Mouse (Mus musculus): ENCODE measurements around the gene Olfr1396. TPM values are rescaled to one million over a fixed set of nuclear protein-coding genes. Genes with fewer than 3 reads are reported as not detected.
"Not testable (repeated sequence)": the region's sequence is repeated elsewhere in the genome, so short reads cannot be mapped to it uniquely, and the experiment has no call there.

Gene Olfr1396
- polyA plus RNA-seq, 1 experiment from 2014 or later = not detected

DNA sequence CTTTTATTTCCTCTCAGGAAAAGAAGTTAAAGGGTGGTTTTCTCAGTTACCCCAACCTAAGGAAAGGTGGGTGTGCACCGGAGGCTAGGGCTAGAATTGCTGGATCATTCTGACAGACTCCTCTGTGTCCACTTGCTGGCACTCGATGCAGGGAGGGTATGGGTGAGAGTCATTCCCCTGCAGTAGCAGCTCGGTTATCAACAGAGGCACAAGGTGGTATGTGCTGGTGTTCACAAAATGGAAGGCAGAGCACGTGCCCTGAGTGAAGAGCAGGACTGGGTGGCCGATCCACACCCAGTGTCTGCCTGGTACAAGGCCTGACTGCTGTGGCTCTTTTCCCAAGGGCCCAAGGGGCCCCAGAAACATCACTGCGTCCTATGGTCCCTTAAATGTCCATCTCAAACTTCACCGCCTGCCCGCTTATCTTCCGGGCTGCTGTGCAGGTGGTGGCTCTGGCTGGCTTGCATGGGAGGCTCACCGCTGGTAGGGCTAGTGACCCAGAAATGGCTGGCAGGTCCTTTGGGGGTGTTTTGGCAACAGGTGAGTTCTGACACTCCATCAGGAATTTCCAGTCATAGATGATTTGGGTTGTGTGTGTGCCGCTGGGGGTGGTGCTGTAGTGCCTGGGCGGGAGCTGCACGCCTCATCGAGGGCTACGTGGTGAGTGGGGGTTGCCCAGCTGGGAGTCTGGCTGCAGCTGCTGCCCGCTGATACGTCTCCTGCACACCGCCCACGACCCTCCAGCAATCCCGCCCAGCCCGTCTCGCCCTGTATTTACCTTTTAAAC lies 26.7 kb downstream of the Olfr1396 start:
- Histone ChIP-seq H3K27ac (no peak overlapping the region), H3K4me3 (no peak overlapping the region), H3K9me3 (replicated peaks) (no peaks in the 10 kb centered on the region), H3K9ac (no peak overlapping the region), H3K27me3 (no peaks in the 10 kb centered on the region), H3K36me3 (no peaks in the 10 kb centered on the region), H3K4me2 (replicated peaks) (peak overlapping the region; percentile 18), H3K4me1 (peaks cover 4% of the 10 kb centered on the region)
- no peak for ATAC-seq (ENCODE audit: low FRiP score)
- 36% methylated on average over 22 of the region's 22 CpGs for WGBS

DNA sequence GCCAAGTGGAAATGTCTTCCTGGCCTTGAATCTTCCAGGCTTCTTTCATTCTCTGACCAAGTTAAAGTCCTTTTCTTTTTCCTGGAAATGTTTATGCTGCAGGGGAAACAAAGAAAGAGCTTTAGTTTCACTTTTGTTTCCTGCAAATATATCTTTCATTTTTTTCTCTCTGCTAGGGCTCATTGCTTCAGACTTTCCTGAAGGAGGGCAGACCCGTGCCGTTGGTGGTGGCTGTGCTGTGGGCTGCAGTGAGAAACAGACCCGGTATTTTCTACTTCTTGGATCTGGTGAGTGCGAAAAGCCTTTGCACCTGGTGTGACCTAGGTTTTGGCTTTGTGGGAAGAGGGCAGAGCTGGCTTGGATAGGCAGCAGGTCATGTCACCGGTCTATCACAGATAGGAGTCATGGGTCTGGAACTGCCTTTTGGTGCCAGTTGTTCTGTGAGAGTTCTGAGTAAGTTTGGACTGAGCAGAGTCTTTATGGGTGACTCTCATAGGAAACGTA lies 27.8 kb downstream of the Olfr1396 start:
- Histone ChIP-seq H3K36me3 (no peaks in the 10 kb centered on the region), H3K4me2 (replicated peaks) (no peak overlapping the region), H3K27me3 (no peaks in the 10 kb centered on the region), H3K4me3 (no peak overlapping the region), H3K9ac (no peak overlapping the region), H3K4me1 (peaks cover 4% of the 10 kb centered on the region), H3K27ac (no peak overlapping the region), H3K9me3 (replicated peaks) (no peaks in the 10 kb centered on the region)
- ATAC-seq (ENCODE audit: low FRiP score) = no peak
- WGBS = 87% methylated on average over 6 of the region's 6 CpGs

DNA sequence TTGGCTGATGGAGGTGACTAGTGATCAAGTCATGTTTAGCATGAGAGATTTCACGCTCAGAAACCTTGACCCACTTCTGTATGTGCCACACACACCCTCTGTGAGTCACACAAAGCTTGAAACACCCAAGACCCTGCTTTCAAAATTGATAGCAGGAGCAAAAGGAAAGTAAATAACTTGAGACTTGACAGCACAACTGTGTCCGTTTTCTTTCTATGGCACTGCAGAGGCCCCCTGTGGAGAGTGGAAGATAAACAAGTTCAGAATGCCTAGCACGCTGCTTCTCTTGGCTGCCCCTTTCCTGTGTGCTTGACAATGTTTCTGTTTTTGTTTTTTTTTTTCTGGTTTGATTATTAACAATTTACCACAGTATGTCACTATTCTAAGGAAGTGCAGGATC lies 29.8 kb downstream of the Olfr1396 start:
- Histone ChIP-seq H3K4me3 (no peak overlapping the region), H3K9me3 (replicated peaks) (no peaks in the 10 kb centered on the region), H3K4me1 (peaks cover 4% of the 10 kb centered on the region), H3K27me3 (no peaks in the 10 kb centered on the region), H3K36me3 (no peaks in the 10 kb centered on the region), H3K9ac (no peak overlapping the region), H3K27ac (no peak overlapping the region), H3K4me2 (replicated peaks) (no peak overlapping the region)
- WGBS = 41% methylated on average over 3 of the region's 3 CpGs
- no peak for ATAC-seq (ENCODE audit: low FRiP score)

DNA sequence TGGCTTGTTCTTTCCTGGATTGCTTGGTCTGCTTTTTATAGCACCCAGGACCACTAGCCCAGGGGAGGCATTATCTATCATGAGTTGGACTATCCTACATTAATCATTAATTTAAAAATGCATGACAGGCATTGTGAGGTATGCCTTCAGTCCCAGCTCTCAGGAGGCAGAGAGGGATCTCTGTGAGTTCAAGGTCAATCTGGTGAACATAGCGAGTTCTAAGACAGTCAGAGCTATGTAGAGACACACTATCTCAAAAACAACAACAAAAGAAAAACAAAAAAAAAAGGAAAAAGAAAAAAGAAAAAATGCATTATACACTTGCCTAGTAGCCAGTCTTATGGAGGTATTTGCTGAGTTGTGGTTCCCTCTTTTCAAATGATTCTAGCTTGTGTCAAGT lies 30.3 kb downstream of the Olfr1396 start:
- no peaks in the 10 kb centered on the region for H3K27me3 ChIP-seq
- no peak overlapping the region for H3K9ac ChIP-seq
- no peak for ATAC-seq (ENCODE audit: low FRiP score)
- no peaks in the 10 kb centered on the region for H3K9me3 ChIP-seq (replicated peaks)
- H3K27ac ChIP-seq = no peak overlapping the region
- H3K4me1 ChIP-seq = peaks cover 4% of the 10 kb centered on the region
- H3K36me3 ChIP-seq = no peaks in the 10 kb centered on the region
- H3K4me2 ChIP-seq (replicated peaks) = no peak overlapping the region
- WGBS = 77% methylated on average over 1 of the region's 1 CpGs
- no peak overlapping the region for H3K4me3 ChIP-seq

DNA sequence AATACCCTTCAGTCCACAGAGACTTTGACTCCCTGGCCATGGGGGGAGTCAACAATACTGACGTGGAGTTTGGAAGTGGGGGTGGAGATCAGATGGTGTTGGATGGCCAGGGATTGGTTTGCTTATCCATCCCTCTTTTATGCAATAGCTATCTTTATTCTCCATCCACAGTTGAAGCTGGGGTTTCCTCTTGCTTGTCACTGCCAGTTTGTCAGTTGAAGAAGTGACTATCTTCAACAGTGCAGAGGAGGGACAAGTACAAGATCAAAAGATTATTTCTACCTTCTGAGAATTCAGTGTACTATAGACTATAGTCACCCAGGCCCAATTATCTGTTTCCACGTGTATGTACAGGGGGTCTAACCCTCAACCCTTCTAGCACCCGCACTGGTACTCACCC lies 30.9 kb downstream of the Olfr1396 start:
- 83% methylated on average over 3 of the region's 3 CpGs for WGBS
- Histone ChIP-seq H3K4me2 (replicated peaks) (no peak overlapping the region), H3K4me1 (peaks cover 4% of the 10 kb centered on the region), H3K4me3 (no peak overlapping the region), H3K27me3 (no peaks in the 10 kb centered on the region), H3K27ac (no peak overlapping the region), H3K9me3 (replicated peaks) (no peaks in the 10 kb centered on the region), H3K9ac (no peak overlapping the region), H3K36me3 (no peaks in the 10 kb centered on the region)
- ATAC-seq (ENCODE audit: low FRiP score) = no peak

DNA sequence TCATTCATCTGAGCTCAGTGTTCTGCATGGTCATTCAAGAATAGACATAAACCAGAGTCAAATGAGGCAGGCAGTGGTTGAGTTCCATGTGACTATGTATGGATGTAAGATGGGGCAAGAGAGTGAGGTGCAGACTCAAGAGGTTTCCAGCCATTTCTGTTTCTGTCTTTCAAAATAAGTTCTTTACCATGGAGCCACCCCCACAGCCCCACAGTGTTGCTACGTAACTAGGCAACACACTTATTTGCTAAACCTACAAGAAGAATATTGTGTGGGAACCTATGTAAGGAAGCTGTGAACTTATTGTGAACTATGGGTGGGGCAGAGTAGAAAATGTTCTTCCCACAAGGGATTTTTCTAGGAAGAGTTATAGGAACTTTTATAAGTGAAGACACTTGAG lies 31.5 kb downstream of the Olfr1396 start:
- no peak overlapping the region for H3K4me3 ChIP-seq
- H3K9me3 ChIP-seq (replicated peaks) = no peaks in the 10 kb centered on the region
- 83% methylated on average over 1 of the region's 1 CpGs for WGBS
- H3K36me3 ChIP-seq = no peaks in the 10 kb centered on the region
- H3K4me2 ChIP-seq (replicated peaks) = no peak overlapping the region
- no peak overlapping the region for H3K27ac ChIP-seq
- no peak overlapping the region for H3K9ac ChIP-seq
- H3K27me3 ChIP-seq = no peaks in the 10 kb centered on the region
- ATAC-seq (ENCODE audit: low FRiP score) = no peak
- H3K4me1 ChIP-seq = peaks cover 2% of the 10 kb centered on the region

DNA sequence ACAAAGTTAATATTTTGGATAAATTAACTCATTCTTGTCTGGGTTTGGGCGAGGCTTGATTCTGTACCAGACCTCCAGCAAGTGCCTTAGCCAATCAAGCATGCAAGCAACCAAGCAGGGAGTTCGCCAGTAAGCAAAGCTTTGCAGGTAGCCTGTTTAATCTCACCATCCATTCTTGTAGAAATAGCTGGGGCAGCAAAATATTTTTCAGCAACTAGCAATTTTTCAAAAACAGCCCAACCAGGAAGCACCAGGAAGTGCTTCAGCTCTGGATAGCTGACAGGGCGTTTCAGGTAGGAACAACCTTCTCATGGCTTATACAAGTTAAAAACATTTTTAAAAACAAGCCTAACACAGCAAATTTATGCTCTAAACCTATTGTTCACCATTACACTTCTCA lies 32.8 kb downstream of the Olfr1396 start:
- Histone ChIP-seq H3K27ac (no peak overlapping the region), H3K4me1 (no peaks in the 10 kb centered on the region), H3K27me3 (no peaks in the 10 kb centered on the region), H3K4me2 (replicated peaks) (no peak overlapping the region), H3K4me3 (no peak overlapping the region), H3K36me3 (no peaks in the 10 kb centered on the region), H3K9ac (no peak overlapping the region), H3K9me3 (replicated peaks) (no peaks in the 10 kb centered on the region)
- 84% methylated on average over 3 of the region's 3 CpGs for WGBS
- no peak for ATAC-seq (ENCODE audit: low FRiP score)

DNA sequence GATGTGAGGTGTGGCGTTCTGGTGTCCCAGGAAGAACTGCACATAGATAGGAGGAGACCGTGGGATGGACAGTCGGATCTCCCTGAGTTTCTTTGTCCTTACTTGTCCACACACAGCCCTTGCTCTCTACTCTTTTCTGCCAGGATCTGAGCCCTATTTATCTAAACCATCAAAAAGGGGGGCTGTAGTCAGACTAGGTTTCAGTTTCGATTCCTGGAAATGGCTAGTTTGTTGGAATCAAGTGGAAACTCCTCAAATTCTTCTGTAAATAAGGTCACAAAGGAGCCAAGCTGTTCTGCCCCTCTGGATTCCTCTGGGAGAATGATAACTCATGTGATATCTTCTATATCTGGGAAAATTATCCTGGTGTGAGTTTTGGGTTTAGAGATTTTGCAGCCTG lies 33.3 kb downstream of the Olfr1396 start:
- Histone ChIP-seq H3K36me3 (no peaks in the 10 kb centered on the region), H3K9ac (no peak overlapping the region), H3K27me3 (no peaks in the 10 kb centered on the region), H3K4me3 (no peak overlapping the region), H3K4me1 (no peaks in the 10 kb centered on the region), H3K4me2 (replicated peaks) (no peak overlapping the region), H3K27ac (no peak overlapping the region), H3K9me3 (replicated peaks) (no peaks in the 10 kb centered on the region)
- 84% methylated on average over 4 of the region's 4 CpGs for WGBS
- no peak for ATAC-seq (ENCODE audit: low FRiP score)

DNA sequence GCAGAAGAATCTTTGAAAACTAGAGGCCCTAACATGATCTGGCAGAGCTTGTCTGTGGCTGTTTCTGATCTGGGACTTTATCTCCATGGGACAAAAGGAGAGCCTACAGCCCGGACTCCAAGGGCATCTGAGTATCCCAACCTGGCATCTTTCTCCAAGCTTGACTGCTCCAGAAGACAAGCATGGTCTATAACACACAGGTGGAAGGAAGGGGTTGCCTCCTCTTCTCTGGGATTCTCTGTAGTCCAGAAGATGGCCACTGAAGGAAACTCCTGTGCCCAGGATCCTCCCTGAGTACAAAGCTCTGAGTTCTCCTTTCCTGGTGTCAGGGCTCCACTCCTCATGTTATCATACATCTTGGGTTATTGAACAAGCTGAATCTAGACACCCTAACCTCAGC lies 34.0 kb downstream of the Olfr1396 start:
- H3K9me3 ChIP-seq (replicated peaks) = no peaks in the 10 kb centered on the region
- 74% methylated on average over 1 of the region's 1 CpGs for WGBS
- no peaks in the 10 kb centered on the region for H3K27me3 ChIP-seq

DNA sequence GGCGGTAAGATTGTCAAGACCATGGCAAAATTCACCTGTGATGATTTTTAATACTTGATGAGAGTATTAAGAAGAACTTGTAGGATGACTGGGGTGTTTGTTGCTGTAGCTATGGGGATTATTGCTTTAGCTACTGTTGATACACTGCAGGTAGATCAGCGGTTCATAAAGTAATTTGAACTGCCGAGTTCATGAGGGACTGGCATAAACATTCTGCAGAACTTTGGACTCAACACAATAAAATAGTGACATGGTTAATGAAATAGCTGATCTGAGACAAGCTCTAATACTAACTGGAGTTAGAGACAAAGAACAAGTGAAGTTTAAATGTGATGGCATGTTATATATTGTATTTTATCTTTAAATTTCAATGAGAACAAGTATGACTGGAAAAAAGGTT lies 36.0 kb downstream of the Olfr1396 start:
- H3K9ac ChIP-seq = no peak overlapping the region
- no peaks in the 10 kb centered on the region for H3K36me3 ChIP-seq
- no peaks in the 10 kb centered on the region for H3K27me3 ChIP-seq
- 89% methylated on average over 3 of the region's 3 CpGs for WGBS
- no peak overlapping the region for H3K4me3 ChIP-seq
- no peak for ATAC-seq (ENCODE audit: low FRiP score)
- no peaks in the 10 kb centered on the region for H3K9me3 ChIP-seq (replicated peaks)
- H3K27ac ChIP-seq = no peak overlapping the region
- no peaks in the 10 kb centered on the region for H3K4me1 ChIP-seq
- H3K4me2 ChIP-seq (replicated peaks) = no peak overlapping the region

More for the DNA sequence above, 34.0 kb downstream of the Olfr1396 start:
- Histone ChIP-seq H3K9ac (no peak overlapping the region), H3K27ac (no peak overlapping the region), H3K4me2 (replicated peaks) (no peak overlapping the region), H3K36me3 (no peaks in the 10 kb centered on the region), H3K4me3 (no peak overlapping the region), H3K4me1 (no peaks in the 10 kb centered on the region)
- ATAC-seq (ENCODE audit: low FRiP score) = no peak

DNA sequence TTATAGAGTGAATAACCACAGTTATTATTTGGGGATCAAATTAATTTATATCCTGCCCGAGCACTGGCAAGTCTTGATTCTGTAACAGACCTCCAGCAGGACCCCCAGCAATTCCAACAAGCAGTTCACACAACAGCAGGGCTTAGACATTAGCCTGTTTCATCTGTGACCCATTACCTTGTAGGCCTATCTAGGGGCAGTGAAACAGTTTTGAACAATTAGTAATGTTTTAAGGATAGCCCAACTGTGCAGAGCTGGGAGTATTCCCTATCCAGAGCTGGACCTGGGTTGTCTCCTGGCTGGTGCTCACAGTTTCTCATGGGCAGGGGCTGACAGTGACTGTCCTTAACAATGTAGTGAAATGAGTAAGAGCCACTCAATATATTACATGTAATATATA lies 37.7 kb downstream of the Olfr1396 start:
- no peak for ATAC-seq (ENCODE audit: low FRiP score)
- WGBS = 89% methylated on average over 1 of the region's 1 CpGs

DNA sequence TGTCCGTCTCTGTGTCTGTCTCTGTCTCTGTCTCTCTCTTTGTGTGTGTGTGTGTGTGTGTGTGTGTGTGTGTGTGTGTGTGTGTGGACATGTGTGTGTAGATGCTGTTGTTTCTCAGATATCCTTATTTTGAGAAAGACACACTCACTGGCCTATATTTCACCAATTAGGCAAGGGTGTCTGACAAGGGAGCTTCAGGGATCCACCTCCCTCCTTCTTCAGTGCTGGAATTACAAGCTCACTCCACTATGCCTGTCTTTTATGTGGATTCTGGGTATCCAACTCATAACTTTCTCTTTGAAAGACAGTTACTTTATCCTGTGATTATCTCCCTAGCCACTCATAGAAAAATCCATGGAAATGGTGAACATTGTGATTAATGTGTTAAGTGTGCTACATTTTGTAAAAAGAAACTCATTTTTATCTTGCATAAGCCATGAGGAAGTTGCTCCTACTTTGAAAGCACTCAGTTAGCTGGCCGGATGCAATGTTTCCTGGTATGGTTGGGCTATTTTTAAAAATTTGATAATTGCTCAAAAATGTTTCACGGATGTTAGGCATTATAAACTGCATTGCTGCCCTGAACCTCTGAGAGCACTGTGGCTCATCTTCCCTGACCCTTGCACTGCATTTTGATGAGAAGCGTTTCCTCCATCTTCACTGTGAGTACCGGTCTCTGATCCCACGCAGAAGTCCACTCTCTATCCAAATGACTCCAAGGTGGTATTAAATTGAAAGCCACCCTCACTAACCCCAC lies 38.5 kb downstream of the Olfr1396 start, which contains the start of gene Ifi47:
TSS of gene Ifi47 (plus strand) at position 587 of the 757 bp plus-strand sequence.
- H3K27ac ChIP-seq; H3K36me3 ChIP-seq; H3K9me3 ChIP-seq (replicated peaks); H3K27me3 ChIP-seq; H3K9ac ChIP-seq; H3K4me3 ChIP-seq; H3K4me1 ChIP-seq; H3K4me2 ChIP-seq (replicated peaks); ATAC-seq (ENCODE audit: low FRiP score): not testable (repeated sequence)
- WGBS = 78% methylated on average over 6 of the region's 6 CpGs

More for the DNA sequence above, 37.7 kb downstream of the Olfr1396 start:
- Histone ChIP-seq H3K27ac (no peak overlapping the region), H3K27me3 (no peaks in the 10 kb centered on the region), H3K9me3 (replicated peaks) (no peaks in the 10 kb centered on the region), H3K4me2 (replicated peaks) (no peak overlapping the region), H3K9ac (no peak overlapping the region), H3K4me1 (no peaks in the 10 kb centered on the region), H3K36me3 (no peaks in the 10 kb centered on the region), H3K4me3 (no peak overlapping the region)

All from hindbrain, embryonic 12.5 days (tissue).